8 mouse cellular contexts compared by ENCODE assay signal in genomic region chr17:6777629-6778331, GRCm38 (mm10). TPM values are rescaled to one million over a fixed set of nuclear protein-coding genes. Genes with fewer than 3 reads are reported as not detected.
DNase-seq lines count a peak whose midpoint lies in the region; ATAC-seq and TF ChIP-seq lines count a peak whose summit lies in the region.

No protein-coding gene starts in this region.

- peak overlapping the region; percentile 95 for H3K4me2 ChIP-seq in lung, postnatal 0 days (replicated peaks; ENCODE audit: low read depth, low read length)
- peak overlapping the region; percentile 88 for H3K4me2 ChIP-seq in intestine, postnatal 0 days (replicated peaks; ENCODE audit: low read depth)

- H3K27me3 ChIP-seq in heart, adult 2 months (ENCODE audit: control insufficient read depth, insufficient read depth, low read length), result no peaks in the 10 kb centered on the region
- no peaks in the 10 kb centered on the region for H3K27me3 ChIP-seq in lung, postnatal 0 days (replicated peaks; ENCODE audit: insufficient read depth, low read length)
- no peaks in the 10 kb centered on the region for H3K27me3 ChIP-seq in intestine, postnatal 0 days (replicated peaks; ENCODE audit: control insufficient read depth, insufficient read depth, low read length)

- peaks cover 5% of the 10 kb centered on the region for H3K4me1 ChIP-seq in heart, adult 2 months (ENCODE audit: control insufficient read depth, insufficient read depth, low read length)
- H3K4me1 ChIP-seq in lung, postnatal 0 days (ENCODE audit: insufficient read depth, low read depth, low read length), result peaks cover 22% of the 10 kb centered on the region
- H3K4me1 ChIP-seq in intestine, postnatal 0 days (replicated peaks; ENCODE audit: control insufficient read depth, insufficient read depth, low read length), result peaks cover 12% of the 10 kb centered on the region

- WGBS in heart, adult 2 months, result 39% methylated on average over 12 of the region's 12 CpGs
- WGBS in lung, postnatal 0 days, result 34% methylated on average over 12 of the region's 12 CpGs
- WGBS in intestine, postnatal 0 days, result 41% methylated on average over 12 of the region's 12 CpGs

- H3K27ac ChIP-seq in heart, adult 2 months, result peak overlapping the region; percentile 64
- peak overlapping the region; percentile 38; the same call in 1 of the 2 replicates for H3K27ac ChIP-seq in lung, postnatal 0 days (ENCODE audit: low read length)
- H3K27ac ChIP-seq in intestine, postnatal 0 days (ENCODE audit: low read depth, low read length), result peak overlapping the region; percentile 97; the same call in 1 of the 2 replicates

- DNase-seq in heart, adult 2 months, result no peak
- no peak for DNase-seq in heart, postnatal 14 days
- no peak for DNase-seq in lung, postnatal 0 days (ENCODE audit: low spot score)
- DNase-seq in lung, postnatal 4 days, result no peak
- DNase-seq in thymus, postnatal 10 days (ENCODE audit: low spot score in 2 of 2), result peak; percentile 70 to 71
- DNase-seq in left cerebral cortex, postnatal 14 days (ENCODE audit: low spot score in 2 of 2), result no peak
- no peak for DNase-seq in ovary, postnatal 10 days (ENCODE audit: low spot score)

- TF ChIP-seq EP300 in heart, adult 2 months (IDR thresholded peaks at IDR 0.05; ENCODE audit: insufficient read depth, low read depth, low read length), result no peak
- TF ChIP-seq EP300 in lung, postnatal 0 days (IDR thresholded peaks at IDR 0.05), result no peak

- intact Hi-C loops in heart, adult 2 months (cut with DNase I), result loop anchor here (5.0 kb wide), 2 partner anchors 35 to 120 kb away; no protein-coding TSS in a partner anchor
- intact Hi-C loops in heart, postnatal 14 days (cut with DNase I), result loop anchor here (2.0 kb wide), 2 partner anchors 35 to 51 kb away; no protein-coding TSS in a partner anchor
- intact Hi-C loops in left cerebral cortex, postnatal 14 days (cut with DNase I), result loop anchor here (10.0 kb wide), 1 partner anchor 107 kb away; no protein-coding TSS in a partner anchor

- TF ChIP-seq POLR2A in heart, adult 2 months (IDR thresholded peaks at IDR 0.05; ENCODE audit: insufficient read depth, low read depth, low read length), result no peak

- H3K4me3 ChIP-seq in heart, adult 2 months, result peak overlapping the region; percentile 45; the same call in 1 of the 2 replicates
- peak overlapping the region; percentile 76; the same call in 1 of the 2 replicates for H3K4me3 ChIP-seq in lung, postnatal 0 days (ENCODE audit: low read depth, low read length)
- H3K4me3 ChIP-seq in intestine, postnatal 0 days (ENCODE audit: low read depth, low read length), result peak overlapping the region; percentile 88

- no peak overlapping the region for H3K9ac ChIP-seq in heart, adult 2 months (ENCODE audit: low read depth, low read length)
- no peak overlapping the region for H3K9ac ChIP-seq in lung, postnatal 0 days (replicated peaks; ENCODE audit: low read depth)
- H3K9ac ChIP-seq in intestine, postnatal 0 days (ENCODE audit: low read depth, low read length), result no peak overlapping the region

- TF ChIP-seq CTCF in heart, adult 2 months (IDR thresholded peaks at IDR 0.05), result no peak
- no peak for TF ChIP-seq CTCF in lung, postnatal 0 days (IDR thresholded peaks at IDR 0.05)
- TF ChIP-seq CTCF in intestine, postnatal 0 days (IDR thresholded peaks at IDR 0.05; ENCODE audit: low read depth), result no peak

- no peaks in the 10 kb centered on the region for H3K9me3 ChIP-seq in lung, postnatal 0 days (ENCODE audit: low read length)
- no peaks in the 10 kb centered on the region for H3K9me3 ChIP-seq in intestine, postnatal 0 days (ENCODE audit: control insufficient read depth)

- no peaks in the 10 kb centered on the region for H3K36me3 ChIP-seq in heart, adult 2 months (ENCODE audit: control insufficient read depth, insufficient read depth, low read length)
- H3K36me3 ChIP-seq in lung, postnatal 0 days (ENCODE audit: insufficient read depth, low read length), result no peaks in the 10 kb centered on the region
- peaks cover 5% of the 10 kb centered on the region; the same call in 1 of the 2 replicates for H3K36me3 ChIP-seq in intestine, postnatal 0 days (ENCODE audit: control insufficient read depth, insufficient read depth)

- H3K79me2 ChIP-seq in heart, adult 2 months (replicated peaks; ENCODE audit: control insufficient read depth, insufficient read depth, low read length), result peaks cover 2% of the 10 kb centered on the region; the same call in 1 of the 2 replicates

- ATAC-seq in lung, postnatal 0 days, result no peak
- no peak for ATAC-seq in intestine, postnatal 0 days

RNA-seq across cellular contexts. Expression of gene Ezr, which starts 4.8 kb away (rescaled TPM):
- total RNA-seq in heart, adult 2 months (2021), result 10 to 100 TPM; 33.4 to 35.7 TPM
- polyA plus RNA-seq in heart, adult 2 months (2012; rRNA removed), result 24.2 TPM in 2 replicates
- total RNA-seq in heart, postnatal 14 days (2021), result 10 to 100 TPM; 48.8 to 56.9 TPM
- polyA plus RNA-seq in lung, postnatal 0 days (2015; fragmentation: Nextera tagmentation; extraction: Ambion mirVana), result 275 and 288 TPM in 2 replicates
- polyA plus RNA-seq in intestine, postnatal 0 days (2015; fragmentation: Nextera tagmentation; extraction: Ambion mirVana), result 342 and 379 TPM in 2 replicates
- 10 to 100 TPM; 43.6 to 47.9 TPM for total RNA-seq in left cerebral cortex, postnatal 14 days (2021)

Comparison
In these comparisons a context has a peak if more than half of its experiments do, and no peak if none do; other contexts are left out.
1. DNase-seq: peak in thymus, postnatal 10 days (2 of 2); none in heart, adult 2 months (0 of 2), heart, postnatal 14 days (0 of 2), lung, postnatal 0 days (single experiment), lung, postnatal 4 days (0 of 2), left cerebral cortex, postnatal 14 days (0 of 2) and ovary, postnatal 10 days (single experiment).
2. H3K27ac ChIP-seq: peak in every context shown above with its lines; median percentile 97 in intestine, postnatal 0 days; 64 in heart, adult 2 months; 38 in lung, postnatal 0 days.
3. Peak in every context shown above with its lines, with median percentiles within 50 percentile points of each other: H3K4me3 ChIP-seq.